Mouse (Mus musculus) c-Kit-positive CD71-positive TER-119-negative erythroid progenitor cells, embryonic 14.5 days (primary cell): ENCODE measurements around the gene Sat2.
A peak's percentile ranks its signal among the peaks of the same experiment; 100 is the strongest.

Source experiments
- DNase-seq: peaks from one replicate; pipeline ENCODE4 v3.0.0-alpha.2; 2013; ENCODE audit warnings: low read depth

Gene Sat2

GRCm38 (mm10) chr11:69621571-69622268 is at the start of gene Sat2:
Sat2 (plus strand) TSS chr11:69622024.
- DNase-seq, result no peak

- DNase-seq, result no peak
These were observed 46.6 kb upstream of the Sat2 start for GRCm38 (mm10) chr11:69575220-69575619.

- no peak for DNase-seq
These were observed 45.5 kb upstream of the Sat2 start for GRCm38 (mm10) chr11:69576307-69576706.

- no peak for DNase-seq
These were observed 43.5 kb upstream of the Sat2 start for GRCm38 (mm10) chr11:69578301-69578700.

GRCm38 (mm10) chr11:69579128-69580017 is 42.5 kb upstream of the Sat2 start:
- DNase-seq, result peak; percentile 98

GRCm38 (mm10) chr11:69580091-69580514 is 41.7 kb upstream of the Sat2 start, which contains the start of the genes Wrap53 and Trp53:
Wrap53 (minus strand) TSS chr11:69580255.
Trp53 (plus strand) TSS chr11:69580359.
- peak; percentile 93 for DNase-seq

- DNase-seq, result no peak
These were observed 41.2 kb upstream of the Sat2 start for GRCm38 (mm10) chr11:69580572-69581146.

- peak; percentile 91 for DNase-seq
These were observed 40.6 kb upstream of the Sat2 start for GRCm38 (mm10) chr11:69581147-69581688.

GRCm38 (mm10) chr11:69581814-69582213 is 40.0 kb upstream of the Sat2 start:
- no peak for DNase-seq

GRCm38 (mm10) chr11:69582230-69582805 is 39.5 kb upstream of the Sat2 start:
- no peak for DNase-seq

GRCm38 (mm10) chr11:69584008-69584407 is 37.8 kb upstream of the Sat2 start:
- no peak for DNase-seq

- DNase-seq, result no peak
These were observed 36.9 kb upstream of the Sat2 start for GRCm38 (mm10) chr11:69584937-69585336.

GRCm38 (mm10) chr11:69585718-69586325 is 36.0 kb upstream of the Sat2 start:
- no peak for DNase-seq

GRCm38 (mm10) chr11:69589207-69589834 is 32.5 kb upstream of the Sat2 start:
- DNase-seq, result no peak

GRCm38 (mm10) chr11:69590622-69591021 is 31.2 kb upstream of the Sat2 start:
- no peak for DNase-seq

GRCm38 (mm10) chr11:69591424-69591823 is 30.4 kb upstream of the Sat2 start:
- no peak for DNase-seq

- DNase-seq, result no peak
These were observed 29.8 kb upstream of the Sat2 start for GRCm38 (mm10) chr11:69591899-69592637.

- no peak for DNase-seq
These were observed 29.0 kb upstream of the Sat2 start for GRCm38 (mm10) chr11:69592799-69593198.

- DNase-seq, result no peak
These were observed 27.0 kb upstream of the Sat2 start for GRCm38 (mm10) chr11:69594853-69595252.

GRCm38 (mm10) chr11:69599436-69599835 is 22.4 kb upstream of the Sat2 start:
- DNase-seq, result no peak
